Mouse (Mus musculus): Measurements from ENCODE around the gene D17Wsu92e.

- TF ChIP-seq POLR2A (IDR thresholded peaks at IDR 0.05; ENCODE audit: control insufficient read depth, low read depth, low read length) (no peak), CTCF (IDR thresholded peaks at IDR 0.05; ENCODE audit: control insufficient read depth, insufficient read depth, insufficient replicate concordance, low read depth, low read length) (no peak)
Observed at GRCm38 (mm10) chr17:27734344-27735073, 85.9 kb downstream of the D17Wsu92e start.

Data from testis, adult 2 months (tissue).